Mouse (Mus musculus): ENCODE data around the gene Slc38a7.
A peak's percentile ranks its signal among the peaks of the same experiment; 100 is the strongest.
"Not testable (repeated sequence)": the region's sequence is repeated elsewhere in the genome, so short reads cannot be mapped to it uniquely, and the experiment has no call there.

Slc38a7 gene

DNA sequence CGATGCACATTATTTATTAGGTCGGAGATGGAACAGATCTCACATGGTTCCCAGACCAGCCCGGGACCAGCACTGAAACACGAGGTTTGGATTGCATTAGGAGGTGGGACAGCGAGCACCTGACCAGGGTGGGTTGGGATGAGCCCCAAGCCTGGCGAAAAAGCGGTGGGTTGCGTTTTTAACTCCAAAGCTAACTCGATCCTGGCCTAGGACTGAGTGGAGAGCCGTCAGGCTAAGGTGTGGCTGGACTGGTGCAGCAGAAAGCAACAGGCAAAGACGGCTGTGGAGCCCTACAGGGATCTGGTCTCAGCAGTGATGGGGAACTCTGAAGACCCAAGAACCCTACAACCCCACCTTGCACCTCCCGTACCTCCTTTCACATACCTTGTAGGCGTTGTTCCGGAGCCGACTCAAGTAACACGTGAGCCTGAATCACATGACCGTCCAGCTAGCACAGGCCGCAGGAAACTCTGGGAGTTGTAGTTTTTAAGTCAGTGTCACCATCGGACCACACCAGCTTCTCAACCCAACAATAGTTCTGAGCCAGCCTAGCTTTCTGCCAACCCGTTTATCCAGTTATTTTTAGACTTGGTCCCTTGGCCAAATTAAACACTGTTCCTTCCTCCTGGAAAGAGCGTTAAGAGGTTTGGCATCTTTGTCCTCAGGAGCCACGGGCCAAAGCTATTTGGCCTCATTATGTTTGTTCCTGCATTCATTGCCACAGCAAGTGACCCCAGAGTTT lies at the start of gene Slc38a7:
Gene Slc38a7, minus strand, starts transcription at position 438 of the 742 bp plus-strand sequence.
- peak; percentile 92 for DNase-seq

DNA sequence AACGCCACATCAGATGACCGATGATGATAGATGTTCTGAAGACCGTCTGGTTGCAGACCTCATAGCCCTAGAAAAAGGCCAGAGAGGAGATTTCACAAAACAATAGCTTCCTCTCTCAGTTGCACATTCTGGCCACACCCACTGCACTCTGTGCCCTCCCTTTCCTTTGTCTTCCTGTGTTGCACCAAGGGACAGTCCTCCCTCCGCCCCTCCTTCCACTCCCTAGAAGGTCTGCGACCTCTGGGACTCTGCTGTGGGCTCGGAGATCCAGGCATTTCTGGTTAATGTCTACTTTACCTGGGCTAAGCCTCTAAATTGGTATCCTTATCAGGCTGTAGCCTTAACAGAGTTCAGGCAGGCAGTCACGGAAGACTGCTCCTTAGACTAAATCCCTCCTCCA lies 48.5 kb upstream of the Slc38a7 start:
- no peak for DNase-seq

- DNase-seq, result no peak
These were observed 40.4 kb upstream of the Slc38a7 start for GRCm38 (mm10) chr8:95893701-95894100.

DNA sequence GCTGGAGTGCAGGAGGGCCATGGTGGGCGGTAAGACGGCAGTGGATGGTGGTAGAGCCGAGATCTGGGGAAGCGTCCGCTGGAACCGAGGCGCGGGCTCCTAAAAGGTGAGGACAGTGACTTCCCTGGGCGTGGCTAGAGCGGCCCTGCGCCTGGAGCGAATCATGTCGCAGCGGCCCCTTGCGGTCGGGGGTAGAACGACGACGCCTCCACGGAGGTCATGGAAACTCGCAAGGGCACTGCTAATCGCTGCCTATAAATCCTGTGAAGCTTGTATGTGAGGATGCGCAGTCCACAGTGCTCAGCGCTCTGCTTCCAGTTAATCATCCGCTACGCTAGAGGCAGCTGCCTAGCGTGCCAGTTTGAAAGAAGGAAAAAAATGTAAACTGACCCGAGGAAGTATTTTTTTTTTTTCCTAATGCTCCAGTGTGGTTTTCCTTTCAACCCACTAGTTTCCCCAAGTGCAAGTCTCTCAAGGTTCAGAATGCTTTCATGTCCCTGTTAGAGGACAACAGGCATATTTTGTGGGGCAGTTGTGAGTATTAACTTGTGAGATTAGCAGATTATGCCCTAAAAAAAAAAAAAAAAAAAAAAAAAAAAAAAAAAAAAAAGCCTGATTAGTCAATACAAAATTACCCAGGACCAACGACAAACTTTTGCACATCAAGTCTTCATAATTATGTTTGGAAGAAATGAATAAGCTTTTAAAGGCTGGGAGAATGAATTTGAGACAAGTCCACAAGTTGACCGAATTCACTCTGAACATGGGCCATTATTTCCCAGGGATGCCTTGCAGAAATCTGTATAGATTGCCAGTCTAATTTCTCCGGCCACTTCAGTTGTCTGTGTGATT lies 35.2 kb upstream of the Slc38a7 start, which contains the start of gene Got2:
Gene Got2, minus strand, starts transcription at position 263 of the 852 bp plus-strand sequence.
- peak; percentile 89 for DNase-seq

- DNase-seq, result peak; percentile 87
These were observed 34.4 kb upstream of the Slc38a7 start for GRCm38 (mm10) chr8:95887578-95888284.

DNA sequence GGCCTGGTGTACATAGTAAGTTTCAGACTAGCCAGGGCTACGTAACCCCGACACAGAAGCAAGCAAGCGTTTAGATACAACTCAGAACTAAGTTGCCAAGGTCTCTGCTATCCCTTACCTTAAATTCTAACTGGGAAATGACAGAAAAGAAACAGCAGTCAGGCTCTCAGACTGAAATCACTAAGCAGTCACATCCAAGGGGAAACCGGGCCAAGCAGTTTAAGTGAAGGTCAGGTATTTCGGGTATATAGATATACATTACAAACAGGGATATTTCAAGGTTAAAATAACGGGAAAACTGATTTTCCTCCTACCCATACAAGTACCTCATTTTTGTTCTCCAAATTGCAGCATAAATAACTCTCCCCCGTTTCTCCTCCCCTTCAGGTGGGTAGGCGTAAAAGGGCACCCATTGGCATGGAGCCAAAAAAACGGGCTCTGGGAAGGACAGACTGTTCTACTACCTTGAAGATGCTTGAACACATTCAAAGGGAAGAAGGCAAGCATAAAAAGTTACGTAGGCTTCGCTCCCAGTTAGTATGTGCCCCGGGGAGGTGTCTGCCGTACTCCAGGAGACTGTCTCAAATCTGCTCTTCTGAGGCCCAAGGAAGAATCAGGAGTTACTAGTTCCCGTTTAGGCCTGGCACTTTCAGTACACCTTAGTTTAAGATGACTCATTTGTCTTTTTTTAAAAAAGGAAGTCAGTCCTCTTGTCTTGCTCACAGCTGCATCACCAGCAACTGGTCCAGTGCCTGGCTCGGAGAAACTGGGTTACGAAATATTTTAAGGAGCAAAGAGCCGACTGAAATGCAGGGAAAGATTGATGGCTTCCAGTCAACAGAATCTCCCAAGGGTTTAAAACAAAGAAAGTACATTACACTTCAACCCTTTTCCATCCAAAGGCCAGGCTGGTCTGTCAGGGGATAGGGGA lies 33.6 kb upstream of the Slc38a7 start:
- peak; percentile 16 for DNase-seq

- no peak for DNase-seq
These were observed 32.6 kb upstream of the Slc38a7 start for GRCm38 (mm10) chr8:95885966-95886365.

DNA sequence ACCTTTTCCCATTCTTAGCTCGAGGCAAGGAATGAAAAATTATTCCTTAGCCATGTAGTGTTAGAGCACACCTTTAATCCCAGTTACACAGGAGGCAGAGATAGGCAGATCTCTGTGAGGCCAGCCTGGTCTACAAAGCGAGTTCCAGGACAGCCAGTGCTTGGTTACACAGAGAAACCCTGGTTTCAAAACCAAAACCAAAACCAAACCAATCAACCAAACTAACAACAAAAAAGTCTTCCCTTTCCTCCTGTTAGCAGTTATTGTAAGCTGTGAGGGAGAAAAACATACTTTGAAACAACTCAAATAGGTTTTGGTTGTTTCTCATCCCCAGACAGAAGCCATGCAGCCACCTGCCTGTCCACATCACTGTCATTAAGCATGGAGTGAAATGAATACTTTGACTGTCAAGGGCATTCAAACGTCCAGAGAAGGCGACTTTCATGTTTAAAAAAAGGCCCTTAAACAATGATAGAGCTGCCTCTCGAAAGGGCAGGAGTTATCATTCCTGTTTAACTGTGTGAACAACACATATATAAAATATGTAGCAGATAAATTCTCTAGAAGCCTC lies 32.0 kb upstream of the Slc38a7 start:
- no peak for DNase-seq

DNA sequence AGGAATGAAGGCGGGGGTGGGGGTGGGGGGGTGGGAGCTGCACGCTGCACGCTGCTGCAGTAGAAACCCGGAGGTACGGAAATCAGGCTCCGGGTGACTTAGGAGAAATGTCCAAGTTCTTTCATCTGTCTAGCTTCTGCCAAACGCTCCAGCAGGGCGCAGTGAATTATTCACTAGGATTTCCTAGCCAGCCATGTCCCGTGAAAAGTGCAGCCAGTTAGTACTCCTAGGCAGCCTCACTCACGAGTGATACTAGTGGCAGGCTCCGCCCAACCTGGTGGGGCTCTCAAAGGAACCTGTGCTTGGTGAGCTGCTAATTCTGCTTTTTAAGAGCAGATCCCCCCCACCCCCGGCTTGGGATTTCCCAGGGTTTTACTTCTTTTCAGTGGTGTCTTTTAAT lies 31.2 kb upstream of the Slc38a7 start:
- DNase-seq, result no peak

- DNase-seq, result no peak
These were observed 28.9 kb upstream of the Slc38a7 start for GRCm38 (mm10) chr8:95882191-95882590.

GRCm38 (mm10) chr8:95881576-95881975 lies 28.2 kb upstream of the Slc38a7 start:
- peak; percentile 27 for DNase-seq

DNA sequence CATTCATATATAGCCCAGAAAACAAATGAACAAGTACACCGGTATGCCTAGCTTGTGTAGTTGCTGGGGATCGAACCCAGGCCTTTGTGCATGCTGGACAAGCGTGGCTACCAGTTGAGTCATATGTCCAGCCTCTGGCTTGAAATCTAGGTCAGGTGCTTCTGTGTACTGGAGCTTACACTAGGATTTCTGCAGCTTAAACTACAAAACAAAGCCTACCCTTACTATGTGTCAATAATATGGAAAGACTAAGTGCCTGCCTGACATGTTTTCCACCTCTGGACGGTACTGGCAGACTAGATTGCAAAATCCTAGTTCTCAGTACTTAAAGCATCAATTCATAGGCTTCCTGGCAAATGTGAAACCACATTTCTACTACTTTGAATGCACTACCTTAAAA lies 26.5 kb upstream of the Slc38a7 start:
- DNase-seq, result no peak

GRCm38 (mm10) chr8:95878176-95878962 lies 25.0 kb upstream of the Slc38a7 start:
- DNase-seq, result no peak

DNA sequence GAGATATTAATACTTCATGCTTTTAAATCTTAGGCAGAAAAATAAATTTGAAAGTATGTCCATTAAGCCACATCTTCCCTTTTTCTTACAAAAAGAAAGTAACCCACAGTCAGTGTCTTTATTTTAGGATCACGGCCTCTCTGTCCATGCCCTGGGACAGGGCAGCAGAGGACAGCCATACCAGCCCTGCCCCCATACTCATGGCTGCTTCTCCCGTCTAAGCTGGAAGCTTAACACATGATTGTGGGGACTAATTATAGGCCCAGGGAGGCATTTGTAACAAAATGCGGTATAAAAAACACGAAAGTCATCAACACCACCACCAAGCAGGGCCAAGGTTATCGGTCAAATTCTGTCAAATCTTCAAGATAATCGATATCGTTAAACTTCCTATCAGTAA lies 21.9 kb upstream of the Slc38a7 start:
- DNase-seq, result no peak

GRCm38 (mm10) chr8:95871690-95872089 lies 18.4 kb upstream of the Slc38a7 start:
- no peak for DNase-seq

DNA sequence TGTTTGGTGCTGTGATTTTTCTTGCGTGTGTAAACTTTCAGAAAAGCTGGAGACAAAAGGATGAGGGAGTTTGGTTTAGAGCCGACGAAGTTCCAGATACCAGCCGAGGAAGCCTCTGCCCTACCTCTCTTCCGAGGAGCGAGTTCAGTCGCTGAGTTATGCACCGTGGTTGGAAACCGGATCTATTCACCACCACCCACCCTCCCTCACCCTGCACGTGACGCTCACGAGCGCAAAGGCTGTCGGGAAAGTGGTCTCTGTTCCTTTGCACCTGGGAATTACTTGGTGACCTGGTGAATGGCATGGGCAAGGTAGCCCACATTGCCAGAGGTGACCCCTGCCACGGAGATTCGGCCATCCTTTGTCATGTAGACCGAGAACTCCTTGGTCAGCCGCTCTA lies 11.5 kb upstream of the Slc38a7 start:
- DNase-seq, result not testable (repeated sequence)

GRCm38 (mm10) chr8:95863761-95864440 lies 10.6 kb upstream of the Slc38a7 start:
- DNase-seq, result not testable (repeated sequence)

GRCm38 (mm10) chr8:95854174-95854573 lies 835 bp upstream of the Slc38a7 start:
- DNase-seq, result no peak

DNA sequence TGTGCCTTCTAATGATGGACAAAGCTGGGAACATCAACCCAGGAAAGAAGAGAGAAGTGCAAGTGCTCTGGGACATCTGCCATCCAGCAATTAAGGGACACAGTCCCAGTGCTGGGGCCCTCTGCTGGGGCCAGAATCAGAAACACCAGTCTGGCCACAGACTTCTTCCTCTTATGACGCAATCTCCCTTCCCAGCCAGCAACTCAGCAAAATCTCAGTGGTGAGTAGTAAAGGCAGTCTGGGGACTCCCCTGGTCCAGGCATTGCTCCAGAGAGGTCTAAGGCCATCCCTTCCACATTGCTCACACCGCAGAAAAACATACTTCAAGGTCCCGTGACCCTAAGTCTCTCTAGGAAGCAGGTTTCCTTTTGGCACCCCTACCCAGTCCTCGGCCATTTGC lies 1.0 kb downstream of the Slc38a7 start:
- DNase-seq, result peak; percentile 41

- DNase-seq, result no peak
These were observed 3.0 kb downstream of the Slc38a7 start for GRCm38 (mm10) chr8:95850326-95850725.

Measured in layer of hippocampus, adult 9-11 months (tissue).